Mouse (Mus musculus) lung, postnatal 25 days (tissue): ENCODE measurements around the gene Kremen1.
A peak's percentile ranks its signal among the peaks of the same experiment; 100 is the strongest.

Source experiments
- DNase-seq: peaks from one replicate; pipeline ENCODE4 v3.0.0; 2022; ENCODE audit warnings: low spot score

Kremen1 gene

GRCm38 (mm10) chr11:5215401-5216187 lies 45.8 kb downstream of the Kremen1 start:
- DNase-seq = peak; percentile 31

GRCm38 (mm10) chr11:5214483-5215040 lies 46.8 kb downstream of the Kremen1 start:
- DNase-seq = no peak

- no peak for DNase-seq
These were observed 58.3 kb downstream of the Kremen1 start for GRCm38 (mm10) chr11:5203054-5203453.

- DNase-seq = no peak
These were observed 59.3 kb downstream of the Kremen1 start for GRCm38 (mm10) chr11:5201799-5202680.

GRCm38 (mm10) chr11:5199879-5200278 lies 61.5 kb downstream of the Kremen1 start:
- no peak for DNase-seq

GRCm38 (mm10) chr11:5197068-5197467 lies 64.3 kb downstream of the Kremen1 start:
- DNase-seq = no peak

- no peak for DNase-seq
These were observed 64.8 kb downstream of the Kremen1 start for GRCm38 (mm10) chr11:5196583-5196982.

GRCm38 (mm10) chr11:5193576-5193881 lies 67.8 kb downstream of the Kremen1 start:
- no peak for DNase-seq

- no peak for DNase-seq
These were observed 68.3 kb downstream of the Kremen1 start for GRCm38 (mm10) chr11:5192840-5193575.

GRCm38 (mm10) chr11:5192084-5192516 lies 69.3 kb downstream of the Kremen1 start:
- no peak for DNase-seq

GRCm38 (mm10) chr11:5189239-5189933 lies 72.0 kb downstream of the Kremen1 start:
- no peak for DNase-seq

- no peak for DNase-seq
These were observed 73.2 kb downstream of the Kremen1 start for GRCm38 (mm10) chr11:5188170-5188569.

- no peak for DNase-seq
These were observed 76.5 kb downstream of the Kremen1 start for GRCm38 (mm10) chr11:5184832-5185231.

- DNase-seq = no peak
These were observed 77.1 kb downstream of the Kremen1 start for GRCm38 (mm10) chr11:5184250-5184649.

GRCm38 (mm10) chr11:5182870-5183269 lies 78.5 kb downstream of the Kremen1 start:
- DNase-seq = no peak

GRCm38 (mm10) chr11:5181850-5182404 lies 79.4 kb downstream of the Kremen1 start:
- DNase-seq = peak; percentile 89

GRCm38 (mm10) chr11:5179391-5179790 lies 82.0 kb downstream of the Kremen1 start:
- DNase-seq = no peak

- DNase-seq = peak; percentile 62
These were observed 84.2 kb downstream of the Kremen1 start for GRCm38 (mm10) chr11:5177171-5177570.

- no peak for DNase-seq
These were observed 84.7 kb downstream of the Kremen1 start for GRCm38 (mm10) chr11:5176685-5177084.

- DNase-seq = no peak
These were observed 85.5 kb downstream of the Kremen1 start for GRCm38 (mm10) chr11:5175866-5176265.

GRCm38 (mm10) chr11:5175141-5175540 lies 86.2 kb downstream of the Kremen1 start:
- DNase-seq = no peak
